Mouse (Mus musculus) hindbrain, embryonic 16.5 days (tissue): ENCODE data around the gene Trp63. TPM values are rescaled to one million over a fixed set of nuclear protein-coding genes. Genes with fewer than 3 reads are reported as not detected.
A peak's percentile ranks its signal among the peaks of the same experiment; 100 is the strongest.

ENCODE experiments used
- ATAC-seq: fragments of 200-750 bp; cut with Nextera tagmentation; 2 replicates; pipeline ENCODE4 v1.8.0; 2017; ENCODE audit warnings: moderate TSS enrichment, moderate library complexity
- H3K27ac ChIP-seq: fragments of 300-500 bp; sonication (generic); 2 replicates; pipeline ENCODE4 v1.5.1; 2014; ENCODE audit warnings: low read depth, mild to moderate bottlenecking, control low read depth, low read length, moderate library complexity
- H3K27me3 ChIP-seq: fragments of 300-500 bp; sonication (generic); replicated peaks from 2 replicates; pipeline ENCODE4 v1.6.1; 2014; ENCODE audit warnings: low read length; ENCODE audit not compliant: control insufficient read depth, insufficient read depth
- H3K36me3 ChIP-seq: fragments of 300-500 bp; sonication (generic); 2 replicates; pipeline ENCODE4 v1.6.1; 2014; ENCODE audit warnings: mild to moderate bottlenecking, low read length, moderate library complexity, mixed read lengths; ENCODE audit not compliant: control insufficient read depth, insufficient read depth
- H3K4me1 ChIP-seq: fragments of 300-500 bp; sonication (generic); 2 replicates; pipeline ENCODE4 v1.6.1; 2014; ENCODE audit warnings: low read depth, low read length; ENCODE audit not compliant: control insufficient read depth, insufficient read depth
- H3K4me2 ChIP-seq: fragments of 300-500 bp; sonication (generic); 2 replicates; pipeline ENCODE4 v1.6.1; 2014; ENCODE audit warnings: mild to moderate bottlenecking, low read length, control low read depth, moderate library complexity
- H3K4me3 ChIP-seq: fragments of 300-500 bp; sonication (generic); 2 replicates; pipeline ENCODE4 v1.5.1; 2014; ENCODE audit warnings: mild to moderate bottlenecking, low read length, control low read depth, moderate library complexity
- H3K9ac ChIP-seq: fragments of 300-500 bp; sonication (generic); 2 replicates; pipeline ENCODE4 v1.6.1; 2014; ENCODE audit warnings: low read depth, mild to moderate bottlenecking, control low read depth, low read length, moderate library complexity
- H3K9me3 ChIP-seq: fragments of 300-500 bp; sonication (generic); 2 replicates; pipeline ENCODE4 v1.6.1; 2014; ENCODE audit warnings: mild to moderate bottlenecking, low read length, moderate library complexity; ENCODE audit not compliant: control insufficient read depth
- WGBS: fragments of 180-500 bp; shearing (Covaris S2); extraction: QIAGEN DNeasy Blood & Tissue Kit; methylation state at CpG from one replicate; pipeline ENCODE4 v1.1.7; 2014; 5-methylcytosine and 5-hydroxymethylcytosine counted together
- polyA plus RNA-seq: library from polyadenylated mRNA; unstranded; fragments of >200 nt; fragmentation: Nextera tagmentation; extraction: Ambion mirVana; gene quantifications from 2 replicates; pipeline ENCODE4 v1.2.1, GENCODE M21; 2015

The Trp63 gene
- polyA plus RNA-seq, 1 experiment from 2014 or later: 0.18 TPM

DNA sequence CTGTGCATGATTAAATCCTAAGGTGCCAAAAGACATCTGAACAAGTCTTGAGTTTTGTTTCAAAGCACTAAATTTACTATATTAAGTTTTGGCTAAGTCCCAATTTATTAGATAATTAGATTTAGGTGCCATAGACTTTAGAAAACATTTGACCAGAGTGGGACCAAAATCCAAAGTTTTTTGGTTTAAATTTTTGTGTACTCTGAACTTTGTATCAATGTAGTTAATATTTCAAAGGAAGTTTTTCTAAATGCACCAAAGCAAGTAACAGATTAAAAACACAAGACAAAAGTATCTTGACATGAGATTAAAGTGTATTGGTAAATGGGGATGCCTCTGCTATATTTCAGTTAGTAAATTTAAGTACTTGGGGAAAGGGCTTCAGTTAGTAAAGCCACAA is 194.6 kb downstream of the Trp63 start:
- no peaks in the 10 kb centered on the region for H3K4me1 ChIP-seq
- H3K9me3 ChIP-seq: no peaks in the 10 kb centered on the region
- no peak overlapping the region for H3K9ac ChIP-seq
- H3K27me3 ChIP-seq: no peaks in the 10 kb centered on the region
- H3K4me2 ChIP-seq: no peak overlapping the region
- H3K36me3 ChIP-seq: no peaks in the 10 kb centered on the region
- no peak overlapping the region for H3K4me3 ChIP-seq
- ATAC-seq: no peak
- H3K27ac ChIP-seq: no peak overlapping the region

DNA sequence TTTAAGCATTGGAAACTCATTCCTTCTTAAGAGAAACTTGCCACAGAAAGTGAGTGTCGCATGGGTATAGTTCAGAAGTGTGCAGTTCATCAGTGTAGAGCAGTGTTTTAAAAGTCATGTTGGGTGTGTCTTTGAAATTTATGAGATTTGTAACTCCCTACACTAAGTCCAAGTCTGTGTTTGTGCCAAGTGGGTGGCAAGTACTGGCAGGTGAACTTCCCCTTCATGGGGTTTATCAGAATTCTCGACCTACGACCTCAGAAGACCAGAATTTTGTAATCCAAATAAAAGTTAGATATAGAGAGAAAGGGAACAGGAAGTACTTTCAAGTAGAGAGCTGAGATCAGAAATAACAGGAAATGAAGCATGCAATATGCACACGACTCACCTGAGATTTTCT is 215.5 kb downstream of the Trp63 start:
- Histone ChIP-seq H3K9ac (no peak overlapping the region), H3K36me3 (no peaks in the 10 kb centered on the region), H3K27me3 (no peaks in the 10 kb centered on the region), H3K4me3 (no peak overlapping the region), H3K9me3 (no peaks in the 10 kb centered on the region), H3K27ac (no peak overlapping the region), H3K4me1 (no peaks in the 10 kb centered on the region), H3K4me2 (no peak overlapping the region)
- 94% methylated on average over 4 of the region's 4 CpGs for WGBS
- no peak for ATAC-seq

DNA sequence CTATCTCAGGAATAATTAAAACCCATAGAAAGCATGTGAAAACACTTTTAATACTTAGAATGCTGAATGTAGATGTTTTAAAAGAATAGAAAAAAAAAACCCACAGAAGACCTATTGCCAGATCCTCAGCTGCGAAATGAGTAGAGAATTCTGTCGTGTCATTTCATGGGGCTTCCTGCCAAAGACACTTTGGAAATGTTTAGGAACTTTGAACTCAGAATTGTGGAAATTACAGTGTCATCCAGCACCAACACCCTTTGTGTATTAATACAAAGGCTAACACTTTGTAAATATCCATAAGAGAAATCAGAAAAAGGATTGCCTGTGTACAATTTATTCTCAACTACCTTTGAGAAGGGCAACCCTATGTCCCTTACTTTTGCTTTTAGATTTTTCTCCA is 216.1 kb downstream of the Trp63 start:
- WGBS: 72% methylated on average over 2 of the region's 2 CpGs
- no peak overlapping the region for H3K4me2 ChIP-seq
- H3K27ac ChIP-seq: no peak overlapping the region
- H3K9ac ChIP-seq: no peak overlapping the region
- no peaks in the 10 kb centered on the region for H3K4me1 ChIP-seq
- no peak overlapping the region for H3K4me3 ChIP-seq
- no peak for ATAC-seq
- no peaks in the 10 kb centered on the region for H3K27me3 ChIP-seq
- no peaks in the 10 kb centered on the region for H3K9me3 ChIP-seq
- H3K36me3 ChIP-seq: no peaks in the 10 kb centered on the region

DNA sequence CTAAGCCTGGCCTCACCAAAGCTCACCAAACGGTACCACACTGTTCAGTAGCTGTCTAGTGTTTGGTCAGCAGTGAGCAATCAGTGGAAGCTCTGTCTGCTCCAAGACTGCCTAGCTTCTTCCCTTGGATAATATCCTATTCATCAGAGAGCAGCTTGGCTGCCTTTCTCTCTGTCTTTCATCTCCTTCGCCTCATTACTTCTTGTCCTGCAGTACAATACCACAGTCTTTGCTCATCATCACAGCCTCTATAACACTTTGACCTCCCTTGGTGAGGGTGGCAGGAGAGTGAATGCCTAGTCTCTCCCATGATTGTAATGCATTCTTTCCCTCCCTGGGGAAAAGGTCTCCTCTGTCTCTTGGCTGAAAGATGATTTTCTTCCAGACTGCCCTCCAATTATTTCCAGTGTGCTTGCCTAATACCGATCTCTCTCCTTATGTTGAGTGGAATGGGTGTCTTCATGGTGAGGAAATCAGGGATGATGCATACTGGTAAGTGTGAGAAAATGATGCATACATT is 216.9 kb downstream of the Trp63 start:
- ATAC-seq: 0 out of 2 replicates have a peak, but pooled peaks have one; percentile 56

DNA sequence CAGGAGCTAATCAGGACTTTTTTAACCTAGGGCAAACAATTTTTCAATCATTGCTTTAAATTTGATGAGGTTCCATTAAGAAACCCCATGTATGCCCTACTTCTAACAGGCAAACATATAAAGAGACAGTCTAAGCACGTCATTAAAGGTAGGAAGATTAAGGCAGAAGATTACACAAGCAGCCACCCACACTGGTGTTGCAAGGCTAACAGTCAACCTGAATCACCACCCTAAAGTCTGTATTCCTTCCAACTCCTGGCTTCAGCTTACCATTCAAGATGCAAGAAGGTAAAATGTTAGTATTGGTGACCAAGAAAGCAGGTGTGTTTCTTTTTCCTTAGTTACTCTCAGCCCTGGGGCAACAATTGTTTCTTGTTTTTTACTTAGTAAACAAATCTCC is 228.6 kb downstream of the Trp63 start:
- Histone ChIP-seq H3K27ac (no peak overlapping the region), H3K36me3 (no peaks in the 10 kb centered on the region), H3K27me3 (no peaks in the 10 kb centered on the region), H3K4me3 (no peak overlapping the region), H3K4me2 (no peak overlapping the region), H3K9me3 (no peaks in the 10 kb centered on the region; the same call in 1 of the 2 replicates), H3K9ac (no peak overlapping the region), H3K4me1 (no peaks in the 10 kb centered on the region)
- ATAC-seq: no peak
- 81% methylated on average over 1 of the region's 1 CpGs for WGBS

More for the DNA sequence above, 216.9 kb downstream of the Trp63 start:
- H3K4me1 ChIP-seq: no peaks in the 10 kb centered on the region
- H3K27ac ChIP-seq: no peak overlapping the region
- no peaks in the 10 kb centered on the region for H3K36me3 ChIP-seq
- H3K4me3 ChIP-seq: no peak overlapping the region
- no peak overlapping the region for H3K4me2 ChIP-seq
- H3K9ac ChIP-seq: no peak overlapping the region
- no peaks in the 10 kb centered on the region for H3K9me3 ChIP-seq
- H3K27me3 ChIP-seq: no peaks in the 10 kb centered on the region
- WGBS: 16% methylated on average over 3 of the region's 3 CpGs

DNA sequence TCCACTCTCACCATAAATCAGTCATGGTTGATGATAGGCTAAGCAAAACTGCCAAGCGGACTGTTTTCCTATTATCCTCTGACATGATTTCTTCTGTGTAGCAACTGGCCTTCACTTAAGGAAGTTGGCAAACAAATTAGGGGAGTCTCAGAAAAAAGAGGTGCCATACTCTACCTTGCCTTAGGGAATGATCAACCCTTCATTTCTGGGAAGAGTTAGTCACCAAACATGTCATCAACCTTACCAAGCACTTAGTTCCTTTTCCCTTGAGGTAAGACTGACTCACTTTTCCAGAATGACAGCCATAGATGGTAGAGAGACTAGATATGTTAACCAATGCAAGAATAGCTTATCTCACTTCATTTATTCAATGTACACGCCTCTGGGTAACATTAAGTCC is 250.6 kb downstream of the Trp63 start:
- H3K36me3 ChIP-seq: no peaks in the 10 kb centered on the region
- whole genome bisulfite sequencing: 79% methylated on average over 2 of the region's 2 CpGs
- no peak overlapping the region for H3K4me3 ChIP-seq
- no peak overlapping the region for H3K4me2 ChIP-seq
- H3K4me1 ChIP-seq: no peaks in the 10 kb centered on the region
- no peak for ATAC-seq
- H3K9me3 ChIP-seq: no peaks in the 10 kb centered on the region
- no peaks in the 10 kb centered on the region for H3K27me3 ChIP-seq
- H3K27ac ChIP-seq: no peak overlapping the region
- no peak overlapping the region for H3K9ac ChIP-seq
